Mouse (Mus musculus) MEL (cell line): ENCODE data around the gene Casp3. TPM values are rescaled to one million over a fixed set of nuclear protein-coding genes. Genes with fewer than 3 reads are reported as not detected.

Experiments
- DNase-seq: peaks from one replicate; pipeline ENCODE4 v3.0.0; 2011; ENCODE audit warnings: low read depth, low spot score
- H3K27ac ChIP-seq: 2 replicates; pipeline ENCODE4 v1.5.1; 2012; ENCODE audit warnings: low read depth, mild to moderate bottlenecking, control low read depth, low read length, moderate library complexity; ENCODE audit not compliant: control insufficient read depth
- H3K27me3 ChIP-seq, 2 experiments: fragments of 150-350 bp in 1 of 2; sonication (generic) in 1 of 2; 2 replicates each; pipeline ENCODE4 v1.6.1; 2012; ENCODE audit warnings: low read length in 2 of 2, mild to moderate bottlenecking in 2 of 2, improper control_type of control experiment in 1 of 2, moderate library complexity in 1 of 2; ENCODE audit not compliant: insufficient read depth in 2 of 2, control insufficient read depth in 1 of 2
- H3K36me3 ChIP-seq, 2 experiments: 2 replicates each; pipeline ENCODE4 v1.6.1; 2012 to 2014; ENCODE audit warnings: low read length in 2 of 2, improper control_type of control experiment in 1 of 2, inconsistent platforms in 1 of 2, mild to moderate bottlenecking in 1 of 2; ENCODE audit not compliant: insufficient read depth in 2 of 2, control insufficient read depth in 1 of 2
- H3K4me1 ChIP-seq, 2 experiments: fragments of 150-350 bp in 1 of 2; sonication (generic) in 1 of 2; 2 replicates each; pipeline ENCODE4 v1.6.1; 2012; ENCODE audit warnings: low read length in 2 of 2, improper control_type of control experiment in 1 of 2, mild to moderate bottlenecking in 1 of 2; ENCODE audit not compliant: insufficient read depth in 2 of 2, control insufficient read depth in 1 of 2
- H3K4me3 ChIP-seq, 2 experiments: fragments of 150-350 bp in 1 of 2; sonication (generic) in 1 of 2; 2 replicates each; pipeline ENCODE4 v1.5.1; 2012; ENCODE audit warnings: low read depth in 2 of 2, low read length in 2 of 2, mild to moderate bottlenecking in 2 of 2, moderate library complexity in 2 of 2, control low read depth in 1 of 2, improper control_type of control experiment in 1 of 2; ENCODE audit not compliant: control insufficient read depth in 1 of 2, insufficient read depth in 1 of 2
- H3K79me2 ChIP-seq: 2 replicates; pipeline ENCODE4 v1.6.1; 2012; ENCODE audit warnings: mild to moderate bottlenecking, low read length, moderate library complexity; ENCODE audit not compliant: control insufficient read depth, poor library complexity, insufficient read depth
- H3K9ac ChIP-seq: 2 replicates; pipeline ENCODE4 v1.6.1; 2012; ENCODE audit warnings: low read depth, mild to moderate bottlenecking, control low read depth, low read length, moderate library complexity; ENCODE audit not compliant: control insufficient read depth, poor library complexity, severe bottlenecking
- H3K9me3 ChIP-seq: fragments of 150-350 bp; sonication (generic); replicated peaks from 2 replicates; pipeline ENCODE4 v1.6.1; 2012; ENCODE audit warnings: mild to moderate bottlenecking, low read length, improper control_type of control experiment, moderate library complexity; ENCODE audit not compliant: insufficient read depth
- BHLHE40 ChIP-seq: IDR thresholded peaks from 2 replicates; pipeline ENCODE4 v1.6.1; 2012; ENCODE audit warnings: low read depth, mild to moderate bottlenecking, inconsistent platforms, low read length, improper control_type of control experiment, borderline replicate concordance
- CHD2 ChIP-seq: IDR thresholded peaks from 2 replicates; pipeline ENCODE4 v1.6.1; 2011; ENCODE audit warnings: low read length, improper control_type of control experiment
- CTCF ChIP-seq, 3 experiments: IDR thresholded peaks in 2 of 3; conservative IDR thresholded peaks in 1 of 3; 2 replicates each; pipeline ENCODE4 v1.5.1; 2011 to 2012; ENCODE audit warnings: low read length in 3 of 3, low read depth in 2 of 3, mild to moderate bottlenecking in 2 of 3, improper control_type of control experiment in 1 of 3, inconsistent platforms in 1 of 3, mixed read lengths in 1 of 3, moderate library complexity in 1 of 3; ENCODE audit not compliant: control insufficient read depth in 1 of 3, insufficient read depth in 1 of 3, poor library complexity in 1 of 3, severe bottlenecking in 1 of 3
- ELF1 ChIP-seq: IDR thresholded peaks from 2 replicates; pipeline ENCODE4 v1.6.1; 2014; ENCODE audit warnings: low read depth, mild to moderate bottlenecking, inconsistent platforms, low read length, improper control_type of control experiment, moderate library complexity
- EP300 ChIP-seq, 2 experiments: IDR thresholded peaks; 2 replicates each; pipeline ENCODE4 v1.6.1; 2011; ENCODE audit warnings: improper control_type of control experiment in 2 of 2, low read length in 2 of 2, low read depth in 1 of 2, mild to moderate bottlenecking in 1 of 2
- ETS1 ChIP-seq: IDR thresholded peaks from 2 replicates; pipeline ENCODE4 v1.6.1; 2012; ENCODE audit warnings: low read depth, mild to moderate bottlenecking, inconsistent platforms, low read length, improper control_type of control experiment, moderate library complexity
- GATA1 ChIP-seq: IDR thresholded peaks from 2 replicates; pipeline ENCODE4 v1.6.1; 2011; ENCODE audit warnings: low read depth, low read length, improper control_type of control experiment
- JUND ChIP-seq: IDR thresholded peaks from 2 replicates; pipeline ENCODE4 v1.6.1; 2011; ENCODE audit warnings: low read depth, mild to moderate bottlenecking, improper control_type of control experiment, low read length
- MAFK ChIP-seq: IDR thresholded peaks from 2 replicates; pipeline ENCODE4 v1.6.1; 2011; ENCODE audit warnings: low read depth, mild to moderate bottlenecking, low read length, improper control_type of control experiment, borderline replicate concordance
- MAX ChIP-seq: IDR thresholded peaks from 2 replicates; pipeline ENCODE4 v1.6.1; 2011; ENCODE audit warnings: low read length, improper control_type of control experiment
- MEF2A ChIP-seq: IDR thresholded peaks from 2 replicates; pipeline ENCODE4 v1.6.1; 2014; ENCODE audit warnings: low read depth, mild to moderate bottlenecking, inconsistent platforms, low read length, improper control_type of control experiment; ENCODE audit not compliant: poor library complexity, insufficient replicate concordance, severe bottlenecking; ENCODE audit errors: extremely low read depth
- MXI1 ChIP-seq: IDR thresholded peaks from 2 replicates; pipeline ENCODE4 v1.6.1; 2011; ENCODE audit warnings: mild to moderate bottlenecking, low read depth, low read length, improper control_type of control experiment
- MYB ChIP-seq: IDR thresholded peaks from 2 replicates; pipeline ENCODE4 v1.6.1; 2011; ENCODE audit warnings: mild to moderate bottlenecking, low read depth, low read length, improper control_type of control experiment
- NRF1 ChIP-seq: IDR thresholded peaks from 2 replicates; pipeline ENCODE4 v1.6.1; 2014; ENCODE audit warnings: low read depth, mild to moderate bottlenecking, inconsistent platforms, low read length, improper control_type of control experiment, moderate library complexity; ENCODE audit not compliant: poor library complexity, insufficient read depth, severe bottlenecking
- SIN3A ChIP-seq: IDR thresholded peaks from 2 replicates; pipeline ENCODE4 v1.6.1; 2012; ENCODE audit warnings: low read length, improper control_type of control experiment, inconsistent platforms
- TAL1 ChIP-seq: IDR thresholded peaks from 2 replicates; pipeline ENCODE4 v1.6.1; 2012; ENCODE audit warnings: mild to moderate bottlenecking, inconsistent platforms, low read length, moderate library complexity, mixed read lengths
- TCF12 ChIP-seq: IDR thresholded peaks from 2 replicates; pipeline ENCODE4 v1.6.1; 2014; ENCODE audit warnings: low read depth, mild to moderate bottlenecking, inconsistent platforms, low read length, improper control_type of control experiment, moderate library complexity
- USF2 ChIP-seq, 2 experiments: IDR thresholded peaks; 2 replicates each; pipeline ENCODE4 v1.6.1; 2011 to 2012; ENCODE audit warnings: improper control_type of control experiment in 2 of 2, low read length in 2 of 2, borderline replicate concordance in 1 of 2, inconsistent platforms in 1 of 2, low read depth in 1 of 2, mild to moderate bottlenecking in 1 of 2; ENCODE audit not compliant: insufficient read depth in 1 of 2
- ZC3H11A ChIP-seq: IDR thresholded peaks from 2 replicates; pipeline ENCODE4 v1.6.1; 2012; ENCODE audit warnings: low read depth, mild to moderate bottlenecking, inconsistent platforms, low read length, improper control_type of control experiment
- ZMIZ1 ChIP-seq: IDR thresholded peaks from 2 replicates; pipeline ENCODE4 v1.6.1; 2012; ENCODE audit warnings: low read depth, mild to moderate bottlenecking, inconsistent platforms, low read length, improper control_type of control experiment, moderate library complexity
- polyA plus RNA-seq, 2 experiments: library from polyadenylated mRNA; stranded (reverse) in 1 of 2; unstranded in 1 of 2; fragments of >175 nt in 1 of 2; fragments of >200 nt in 1 of 2; gene quantifications; 2 replicates each; pipeline versions ENCODE4 v1.2.1 to v1.2.4; 2012; ENCODE audit warnings: low replicate concordance in 2 of 2, low read depth in 1 of 2; ENCODE audit not compliant: insufficient read length in 2 of 2, insufficient read depth in 1 of 2, missing spikeins in 1 of 2
- total RNA-seq: library from RNA; depleted of rRNA; stranded (reverse); fragments of 300-350 nt; gene quantifications from 2 replicates; pipeline ENCODE4 v1.2.3, GENCODE M21; 2012

Casp3 gene
- total and polyA plus RNA-seq, 3 experiments, result 74.7 to 185 (median 157) TPM

- Histone ChIP-seq H3K36me3 (peaks cover 0 to 77% of the 10 kb centered on the region in 2 experiments; a peak in 2 of 4 replicates), H3K9ac (no peak overlapping the region), H3K27ac (peak overlapping the region; percentile 23; the same call in 1 of the 2 replicates)
Measured at GRCm38 (mm10) chr8:46593067-46593466, 24.0 kb upstream of the Casp3 start.

GRCm38 (mm10) chr8:46593772-46594171, 23.3 kb upstream of the Casp3 start:
- DNase-seq, result peak; percentile 51
- H3K36me3 ChIP-seq, result peaks cover 0 to 80% of the 10 kb centered on the region in 2 experiments; a peak in 2 of 4 replicates
- TF ChIP-seq TAL1 (no peak), SIN3A (peak; percentile 41; the same call in 1 of the 2 replicates), CTCF (IDR thresholded peaks at IDR 0.05 in 2 of 3, conservative IDR thresholded peaks at IDR 0.05 in 1 of 3; ENCODE audit: control insufficient read depth in 1 of 3, insufficient read depth in 1 of 3, low read depth in 2 of 3, low read length in 3 of 3, poor library complexity in 1 of 3, severe bottlenecking in 1 of 3) (no peak), MAX (0 out of 2 replicates have a peak, but pooled peaks have one; percentile 27), USF2 (IDR thresholded peaks at IDR 0.05; ENCODE audit: borderline replicate concordance in 1 of 2, insufficient read depth in 1 of 2, low read depth in 1 of 2, low read length in 2 of 2) (no peak), ZMIZ1 (no peak), JUND (no peak), MAFK (no peak), GATA1 (peak; percentile 32; the same call in 1 of the 2 replicates), BHLHE40 (no peak), MXI1 (no peak; the same call in 1 of the 2 replicates), EP300 (IDR thresholded peaks at IDR 0.05; ENCODE audit: low read depth in 1 of 2, low read length in 2 of 2) (peak; percentile 27 to 65; a peak in 3 of 4 replicates), ZC3H11A (no peak), ETS1 (peak; percentile 41; the same call in 1 of the 2 replicates)
- TF ChIP-seq, all 39 proteins: peak for 5
- H3K27ac ChIP-seq, result peak overlapping the region; percentile 43; the same call in 1 of the 2 replicates
- no peaks in the 10 kb centered on the region for H3K9me3 ChIP-seq
- H3K79me2 ChIP-seq, result no peaks in the 10 kb centered on the region; the same call in 1 of the 2 replicates
- H3K4me1 ChIP-seq, result peaks cover 28 to 66% of the 10 kb centered on the region in 2 experiments
- H3K4me3 ChIP-seq, result no peak overlapping the region
- H3K9ac ChIP-seq, result no peak overlapping the region
- no peaks in the 10 kb centered on the region for H3K27me3 ChIP-seq

More at GRCm38 (mm10) chr8:46593067-46593466, 24.0 kb upstream of the Casp3 start:
- H3K4me3 ChIP-seq, result no peak overlapping the region
- DNase-seq, result no peak
- H3K9me3 ChIP-seq, result no peaks in the 10 kb centered on the region
- H3K4me1 ChIP-seq, result peaks cover 26 to 62% of the 10 kb centered on the region in 2 experiments
- no peaks in the 10 kb centered on the region for H3K27me3 ChIP-seq
- TF ChIP-seq MEF2A (no peak), NRF1 (no peak), USF2 (IDR thresholded peaks at IDR 0.05; ENCODE audit: borderline replicate concordance in 1 of 2, insufficient read depth in 1 of 2, low read depth in 1 of 2, low read length in 2 of 2) (no peak), JUND (no peak), ELF1 (no peak), TCF12 (no peak), ETS1 (no peak), MAFK (no peak), GATA1 (no peak), MYB (no peak), CHD2 (no peak)
- no peaks in the 10 kb centered on the region; the same call in 1 of the 2 replicates for H3K79me2 ChIP-seq
